Mouse (Mus musculus): Measurements from ENCODE around the gene Scamp1. TPM values are rescaled to one million over a fixed set of nuclear protein-coding genes. Genes with fewer than 3 reads are reported as not detected.
"Not testable (repeated sequence)": the region's sequence is repeated elsewhere in the genome, so short reads cannot be mapped to it uniquely, and the experiment has no call there.

Scamp1 gene
- polyA plus RNA-seq (2012; fragmentation: generic; extraction: Trizol) = 5.3 TPM
- long read RNA-seq, experiment 1, full-length matches to known transcripts = 16 of 27 reads
- long read RNA-seq, experiment 1, partial matches to known transcripts = 5 of 27 reads
- long read RNA-seq, experiment 1, other reads (novel, unspliced or antisense) = 6 of 27 reads
- long read RNA-seq, experiment 2, full-length matches to known transcripts = 230 of 252 reads
- long read RNA-seq, experiment 2, partial matches to known transcripts = 3 of 252 reads
- long read RNA-seq, experiment 2, other reads (novel, unspliced or antisense) = 19 of 252 reads

GRCm38 (mm10) chr13:94285281-94285871, at the start of gene Scamp1:
Gene Scamp1 (minus strand): TSS chr13:94285857.
- Histone ChIP-seq H3K79me3 (ENCODE audit: low read depth) (no peaks in the 10 kb centered on the region), H3K27me3 (ENCODE audit: control insufficient read depth, insufficient read depth, insufficient read length) (peaks cover 2% of the 10 kb centered on the region), H3K36me3 (ENCODE audit: control insufficient read depth, insufficient read depth) (no peaks in the 10 kb centered on the region), H3K4me3 (ENCODE audit: insufficient read depth, poor library complexity, severe bottlenecking) (peak within 1 kb of the TSS; percentile 66), H3K79me2 (ENCODE audit: control insufficient read depth, insufficient read depth) (peaks cover 26% of the 10 kb centered on the region), H3ac (ENCODE audit: control insufficient read depth, insufficient read length, low read depth) (peak within 1 kb of the TSS; percentile 83)
- TF ChIP-seq MYOG (IDR thresholded peaks at IDR 0.05; ENCODE audit: control insufficient read depth, extremely low read depth, insufficient read length) (no peak), MYOD1 (IDR thresholded peaks at IDR 0.05; ENCODE audit: control insufficient read depth, insufficient read length, low read depth) (no peak), CTCF (IDR thresholded peaks at IDR 0.05; ENCODE audit: control insufficient read depth, insufficient read depth, insufficient read length) (no peak), CEBPB (IDR thresholded peaks at IDR 0.05; ENCODE audit: low read depth) (no peak), USF1 (IDR thresholded peaks at IDR 0.05; ENCODE audit: low read depth) (no peak), FOSL1 (IDR thresholded peaks at IDR 0.05; ENCODE audit: insufficient read depth, low read length, poor library complexity, severe bottlenecking) (no peak), MAX (IDR thresholded peaks at IDR 0.05) (no peak)

GRCm38 (mm10) chr13:94330392-94330979, 44.8 kb upstream of the Scamp1 start:
- H3K36me3 ChIP-seq (ENCODE audit: control insufficient read depth, insufficient read depth) = no peaks in the 10 kb centered on the region
- H3K79me3 ChIP-seq (ENCODE audit: low read depth) = no peaks in the 10 kb centered on the region
- H3ac ChIP-seq (ENCODE audit: control insufficient read depth, insufficient read length, low read depth) = no peak overlapping the region
- TF ChIP-seq USF1 (IDR thresholded peaks at IDR 0.05; ENCODE audit: low read depth) = no peak
- TF ChIP-seq MYOG (IDR thresholded peaks at IDR 0.05; ENCODE audit: control insufficient read depth, extremely low read depth, insufficient read length) = no peak
- TF ChIP-seq FOSL1 (IDR thresholded peaks at IDR 0.05; ENCODE audit: insufficient read depth, low read length, poor library complexity, severe bottlenecking) = no peak
- no peak for TF ChIP-seq CEBPB (IDR thresholded peaks at IDR 0.05; ENCODE audit: low read depth)
- TF ChIP-seq MAX (IDR thresholded peaks at IDR 0.05) = no peak
- no peak for TF ChIP-seq CTCF (IDR thresholded peaks at IDR 0.05; ENCODE audit: control insufficient read depth, insufficient read depth, insufficient read length)
- H3K27me3 ChIP-seq (ENCODE audit: control insufficient read depth, insufficient read depth, insufficient read length) = no peaks in the 10 kb centered on the region
- no peak overlapping the region for H3K4me3 ChIP-seq (ENCODE audit: insufficient read depth, poor library complexity, severe bottlenecking)
- H3K79me2 ChIP-seq (ENCODE audit: control insufficient read depth, insufficient read depth) = no peaks in the 10 kb centered on the region

- H3K79me2 ChIP-seq (ENCODE audit: control insufficient read depth, insufficient read depth); H3K36me3 ChIP-seq (ENCODE audit: control insufficient read depth, insufficient read depth); H3ac ChIP-seq (ENCODE audit: control insufficient read depth, insufficient read length, low read depth); H3K27me3 ChIP-seq (ENCODE audit: control insufficient read depth, insufficient read depth, insufficient read length); H3K79me3 ChIP-seq (ENCODE audit: low read depth); H3K4me3 ChIP-seq (ENCODE audit: insufficient read depth, poor library complexity, severe bottlenecking): not testable (repeated sequence)
Observed at GRCm38 (mm10) chr13:94329005-94329404, 43.3 kb upstream of the Scamp1 start.

GRCm38 (mm10) chr13:94328063-94328462, 42.4 kb upstream of the Scamp1 start:
- no peak overlapping the region for H3K4me3 ChIP-seq (ENCODE audit: insufficient read depth, poor library complexity, severe bottlenecking)
- H3K36me3 ChIP-seq (ENCODE audit: control insufficient read depth, insufficient read depth) = no peaks in the 10 kb centered on the region
- H3ac ChIP-seq (ENCODE audit: control insufficient read depth, insufficient read length, low read depth) = no peak overlapping the region
- H3K27me3 ChIP-seq (ENCODE audit: control insufficient read depth, insufficient read depth, insufficient read length) = no peaks in the 10 kb centered on the region
- H3K79me2 ChIP-seq (ENCODE audit: control insufficient read depth, insufficient read depth) = no peaks in the 10 kb centered on the region
- TF ChIP-seq MYOD1 (IDR thresholded peaks at IDR 0.05; ENCODE audit: control insufficient read depth, insufficient read length, low read depth) = no peak
- TF ChIP-seq MAX (IDR thresholded peaks at IDR 0.05) = no peak
- TF ChIP-seq CTCF (IDR thresholded peaks at IDR 0.05; ENCODE audit: control insufficient read depth, insufficient read depth, insufficient read length) = no peak
- no peak for TF ChIP-seq CEBPB (IDR thresholded peaks at IDR 0.05; ENCODE audit: low read depth)
- TF ChIP-seq FOSL1 (IDR thresholded peaks at IDR 0.05; ENCODE audit: insufficient read depth, low read length, poor library complexity, severe bottlenecking) = no peak
- no peak for TF ChIP-seq MYOG (IDR thresholded peaks at IDR 0.05; ENCODE audit: control insufficient read depth, extremely low read depth, insufficient read length)
- no peak for TF ChIP-seq USF1 (IDR thresholded peaks at IDR 0.05; ENCODE audit: low read depth)
- no peaks in the 10 kb centered on the region for H3K79me3 ChIP-seq (ENCODE audit: low read depth)

- Histone ChIP-seq H3K79me3 (ENCODE audit: low read depth) (no peaks in the 10 kb centered on the region), H3K4me3 (ENCODE audit: insufficient read depth, poor library complexity, severe bottlenecking) (no peak overlapping the region), H3K79me2 (ENCODE audit: control insufficient read depth, insufficient read depth) (no peaks in the 10 kb centered on the region), H3K36me3 (ENCODE audit: control insufficient read depth, insufficient read depth) (no peaks in the 10 kb centered on the region), H3ac (ENCODE audit: control insufficient read depth, insufficient read length, low read depth) (no peak overlapping the region), H3K27me3 (ENCODE audit: control insufficient read depth, insufficient read depth, insufficient read length) (no peaks in the 10 kb centered on the region)
- no peak for TF ChIP-seq MAX (IDR thresholded peaks at IDR 0.05)
- TF ChIP-seq CEBPB (IDR thresholded peaks at IDR 0.05; ENCODE audit: low read depth) = no peak
- no peak for TF ChIP-seq FOSL1 (IDR thresholded peaks at IDR 0.05; ENCODE audit: insufficient read depth, low read length, poor library complexity, severe bottlenecking)
Observed at GRCm38 (mm10) chr13:94322475-94322874, 36.8 kb upstream of the Scamp1 start.

Data from C2C12 (cell line).